Mouse (Mus musculus) kidney, adult 2 months (tissue): ENCODE data around the gene Coa4. TPM values are rescaled to one million over a fixed set of nuclear protein-coding genes. Genes with fewer than 3 reads are reported as not detected.

Experiments used
- DNase-seq: peaks from one replicate; pipeline ENCODE4 v3.0.0; 2021
- H3K27ac ChIP-seq: fragments of 200-500 bp; 2 replicates; pipeline ENCODE4 v1.5.1; 2012; ENCODE audit warnings: low read depth, low read length, control low read depth, inconsistent platforms; ENCODE audit not compliant: insufficient read depth
- H3K27me3 ChIP-seq: fragments of 200-500 bp; replicated peaks from 2 replicates; pipeline ENCODE4 v1.6.1; 2012; ENCODE audit warnings: mild to moderate bottlenecking, moderate library complexity, low read length, inconsistent platforms; ENCODE audit not compliant: control insufficient read depth, insufficient read depth
- H3K36me3 ChIP-seq: fragments of 200-500 bp; 2 replicates; pipeline ENCODE4 v1.6.1; 2012; ENCODE audit warnings: mild to moderate bottlenecking, moderate library complexity, low read length, inconsistent platforms; ENCODE audit not compliant: control insufficient read depth, insufficient read depth
- H3K4me1 ChIP-seq: fragments of 200-500 bp; 2 replicates; pipeline ENCODE4 v1.6.1; 2011; ENCODE audit warnings: low read length; ENCODE audit not compliant: control insufficient read depth, insufficient read depth
- H3K4me3 ChIP-seq: fragments of 200-500 bp; 2 replicates; pipeline ENCODE4 v1.5.1; 2011; ENCODE audit warnings: mild to moderate bottlenecking, low read depth, low read length, control low read depth; ENCODE audit not compliant: insufficient read depth
- CTCF ChIP-seq: fragments of 200-500 bp; conservative IDR thresholded peaks from 2 replicates; pipeline ENCODE4 v1.5.1; 2011; ENCODE audit warnings: low read depth, mild to moderate bottlenecking, control low read depth, low read length, moderate library complexity, mixed read lengths; ENCODE audit not compliant: insufficient read depth, insufficient read length
- POLR2A ChIP-seq: fragments of 200-500 bp; IDR thresholded peaks from one replicate; pipeline ENCODE4 v1.6.1; 2011; ENCODE audit warnings: low read depth, low read length, control low read depth
- WGBS: fragments of 180-500 bp; shearing (Covaris S2); methylation state at CpG from one replicate; pipeline ENCODE4 v1.1.7; 2018; 5-methylcytosine and 5-hydroxymethylcytosine counted together
- polyA plus RNA-seq: library from polyadenylated mRNA; depleted of rRNA; stranded (reverse); fragments of >200 nt; gene quantifications from 2 replicates; pipeline ENCODE4 v1.2.3, GENCODE M21; 2012

Coa4 gene
- polyA plus RNA-seq, 1 experiment = 16.1 TPM

GRCm38 (mm10) chr7:100499465-100499864 lies 37.4 kb upstream of the Coa4 start:
- DNase-seq = no peak
- Histone ChIP-seq H3K27ac (no peak overlapping the region), H3K4me3 (no peak overlapping the region), H3K4me1 (no peaks in the 10 kb centered on the region; the same call in 1 of the 2 replicates), H3K36me3 (no peaks in the 10 kb centered on the region), H3K27me3 (no peaks in the 10 kb centered on the region)
- TF ChIP-seq POLR2A (no peak), CTCF (no peak)

- Histone ChIP-seq H3K27me3 (no peaks in the 10 kb centered on the region), H3K4me3 (no peak overlapping the region), H3K27ac (no peak overlapping the region), H3K4me1 (no peaks in the 10 kb centered on the region), H3K36me3 (no peaks in the 10 kb centered on the region)
- no peak for TF ChIP-seq CTCF
- TF ChIP-seq POLR2A = no peak
- 70% methylated on average over 16 of the region's 16 CpGs for WGBS
- DNase-seq = peak; percentile 15
Measured at GRCm38 (mm10) chr7:100500276-100500977, 36.4 kb upstream of the Coa4 start.

GRCm38 (mm10) chr7:100501027-100501843 lies 35.6 kb upstream of the Coa4 start:
- no peak overlapping the region for H3K4me3 ChIP-seq
- no peaks in the 10 kb centered on the region for H3K36me3 ChIP-seq
- no peak overlapping the region for H3K27ac ChIP-seq
- H3K27me3 ChIP-seq = no peaks in the 10 kb centered on the region
- TF ChIP-seq CTCF (no peak), POLR2A (no peak)
- no peaks in the 10 kb centered on the region for H3K4me1 ChIP-seq
- DNase-seq = no peak
- 65% methylated on average over 6 of the region's 6 CpGs for WGBS

- DNase-seq = no peak
- H3K4me1 ChIP-seq = no peaks in the 10 kb centered on the region
- H3K27ac ChIP-seq = no peak overlapping the region
- H3K27me3 ChIP-seq = no peaks in the 10 kb centered on the region
- no peak overlapping the region for H3K4me3 ChIP-seq
- no peaks in the 10 kb centered on the region for H3K36me3 ChIP-seq
- WGBS = 40% methylated on average over 2 of the region's 2 CpGs
- TF ChIP-seq POLR2A (no peak), CTCF (no peak)
Measured at GRCm38 (mm10) chr7:100501844-100502373, 35.0 kb upstream of the Coa4 start.

GRCm38 (mm10) chr7:100502374-100502922 lies 34.4 kb upstream of the Coa4 start:
- WGBS = 72% methylated on average over 7 of the region's 7 CpGs
- TF ChIP-seq POLR2A (no peak), CTCF (no peak)
- H3K27me3 ChIP-seq = no peaks in the 10 kb centered on the region

GRCm38 (mm10) chr7:100503076-100503475 lies 33.8 kb upstream of the Coa4 start:
- Histone ChIP-seq H3K4me1 (no peaks in the 10 kb centered on the region), H3K27ac (no peak overlapping the region), H3K27me3 (no peaks in the 10 kb centered on the region), H3K4me3 (no peak overlapping the region), H3K36me3 (no peaks in the 10 kb centered on the region)
- no peak for DNase-seq
- WGBS = 75% methylated on average over 5 of the region's 5 CpGs
- TF ChIP-seq POLR2A = no peak
- no peak for TF ChIP-seq CTCF

More at GRCm38 (mm10) chr7:100502374-100502922, 34.4 kb upstream of the Coa4 start:
- no peaks in the 10 kb centered on the region for H3K36me3 ChIP-seq
- DNase-seq = no peak
- H3K4me3 ChIP-seq = no peak overlapping the region
- no peaks in the 10 kb centered on the region for H3K4me1 ChIP-seq
- no peak overlapping the region for H3K27ac ChIP-seq
